Mouse (Mus musculus) E14TG2a.4 (cell line): Measurements from ENCODE around the gene Scamp5.

Experiments
- H3K27me3 ChIP-seq: 2 replicates; pipeline ENCODE4 v1.6.1; 2014; ENCODE audit warnings: low read length, control low read depth; ENCODE audit not compliant: insufficient read depth
- H3K36me3 ChIP-seq: 2 replicates; pipeline ENCODE4 v1.6.1; 2014; ENCODE audit warnings: low read length, control low read depth; ENCODE audit not compliant: insufficient read depth
- H3K4me1 ChIP-seq: replicated peaks from 2 replicates; pipeline ENCODE4 v1.6.1; 2014; ENCODE audit warnings: low read depth, low read length, control low read depth
- H3K4me3 ChIP-seq: replicated peaks from 2 replicates; pipeline ENCODE4 v1.5.1; 2014; ENCODE audit warnings: mild to moderate bottlenecking, low read length
- H3K9me3 ChIP-seq: 2 replicates; pipeline ENCODE4 v1.6.1; 2014; ENCODE audit warnings: low read length, control low read depth
- CTCF ChIP-seq: conservative IDR thresholded peaks from 2 replicates; pipeline ENCODE4 v1.5.1; 2014; ENCODE audit warnings: low read length
- NANOG ChIP-seq: IDR thresholded peaks from 2 replicates; pipeline ENCODE4 v1.6.1; 2014; ENCODE audit warnings: borderline replicate concordance, low read length, mixed read lengths
- POU5F1 ChIP-seq: IDR thresholded peaks from 2 replicates; pipeline ENCODE4 v1.6.1; 2014; ENCODE audit warnings: low read length, borderline replicate concordance

The Scamp5 gene

GRCm38 (mm10) chr9:57501861-57502260, 34.0 kb upstream of the Scamp5 start:
- H3K4me3 ChIP-seq: peak overlapping the region; percentile 88
- H3K4me1 ChIP-seq: peaks cover 92% of the 10 kb centered on the region
- H3K9me3 ChIP-seq: no peaks in the 10 kb centered on the region
- 0 out of 2 replicates have a peak, but pooled peaks cover 2% of the 10 kb centered on the region for H3K27me3 ChIP-seq
- no peak; the same call in 1 of the 2 replicates for TF ChIP-seq NANOG
- TF ChIP-seq POU5F1: no peak
- TF ChIP-seq CTCF: no peak
- peaks cover 23% of the 10 kb centered on the region for H3K36me3 ChIP-seq

- Histone ChIP-seq H3K36me3 (peaks cover 23% of the 10 kb centered on the region), H3K27me3 (0 out of 2 replicates have a peak, but pooled peaks cover 2% of the 10 kb centered on the region), H3K4me3 (peak overlapping the region; percentile 88), H3K9me3 (no peaks in the 10 kb centered on the region), H3K4me1 (peaks cover 93% of the 10 kb centered on the region)
- TF ChIP-seq NANOG (no peak), CTCF (no peak), POU5F1 (no peak)
These were observed 33.6 kb upstream of the Scamp5 start for GRCm38 (mm10) chr9:57501452-57501851.

GRCm38 (mm10) chr9:57498536-57498935, 30.7 kb upstream of the Scamp5 start:
- H3K36me3 ChIP-seq: peaks cover 17% of the 10 kb centered on the region; the same call in 1 of the 2 replicates
- no peak overlapping the region for H3K4me3 ChIP-seq
- 0 out of 2 replicates have a peak, but pooled peaks cover 2% of the 10 kb centered on the region for H3K27me3 ChIP-seq
- no peak for TF ChIP-seq POU5F1
- TF ChIP-seq CTCF: no peak
- no peak for TF ChIP-seq NANOG
- peaks cover 94% of the 10 kb centered on the region for H3K4me1 ChIP-seq
- peaks cover 6% of the 10 kb centered on the region; the same call in 1 of the 2 replicates for H3K9me3 ChIP-seq

- peaks cover 17% of the 10 kb centered on the region; the same call in 1 of the 2 replicates for H3K36me3 ChIP-seq
- H3K4me1 ChIP-seq: peaks cover 81% of the 10 kb centered on the region
- H3K9me3 ChIP-seq: peaks cover 6% of the 10 kb centered on the region; the same call in 1 of the 2 replicates
- no peak overlapping the region for H3K4me3 ChIP-seq
- H3K27me3 ChIP-seq: 0 out of 2 replicates have a peak, but pooled peaks cover 2% of the 10 kb centered on the region
- TF ChIP-seq CTCF: no peak
- no peak for TF ChIP-seq POU5F1
- no peak for TF ChIP-seq NANOG
These were observed 29.4 kb upstream of the Scamp5 start for GRCm38 (mm10) chr9:57497236-57497635.

- TF ChIP-seq POU5F1 (no peak), NANOG (no peak), CTCF (no peak)
- peaks cover 25% of the 10 kb centered on the region for H3K9me3 ChIP-seq
- H3K27me3 ChIP-seq: no peaks in the 10 kb centered on the region
- peaks cover 11% of the 10 kb centered on the region; the same call in 1 of the 2 replicates for H3K36me3 ChIP-seq
- H3K4me1 ChIP-seq: peaks cover 58% of the 10 kb centered on the region
- H3K4me3 ChIP-seq: no peak overlapping the region
These were observed 27.1 kb upstream of the Scamp5 start for GRCm38 (mm10) chr9:57494970-57495369.

- Histone ChIP-seq H3K27me3 (no peaks in the 10 kb centered on the region), H3K36me3 (0 out of 2 replicates have a peak, but pooled peaks cover 2% of the 10 kb centered on the region), H3K4me1 (peaks cover 44% of the 10 kb centered on the region), H3K4me3 (no peak overlapping the region), H3K9me3 (peaks cover 30% of the 10 kb centered on the region)
- TF ChIP-seq CTCF (no peak), POU5F1 (no peak), NANOG (no peak)
These were observed 25.7 kb upstream of the Scamp5 start for GRCm38 (mm10) chr9:57493532-57493931.

GRCm38 (mm10) chr9:57487807-57488206, 19.9 kb upstream of the Scamp5 start:
- H3K4me3 ChIP-seq: no peak overlapping the region
- H3K4me1 ChIP-seq: peaks cover 10% of the 10 kb centered on the region
- TF ChIP-seq NANOG (no peak), POU5F1 (no peak), CTCF (no peak)
- H3K27me3 ChIP-seq: no peaks in the 10 kb centered on the region
- no peaks in the 10 kb centered on the region for H3K36me3 ChIP-seq
- H3K9me3 ChIP-seq: peaks cover 29% of the 10 kb centered on the region

- no peak overlapping the region for H3K4me3 ChIP-seq
- peaks cover 20% of the 10 kb centered on the region for H3K9me3 ChIP-seq
- H3K36me3 ChIP-seq: no peaks in the 10 kb centered on the region
- H3K27me3 ChIP-seq: no peaks in the 10 kb centered on the region
- peaks cover 10% of the 10 kb centered on the region for H3K4me1 ChIP-seq
- TF ChIP-seq POU5F1 (no peak), NANOG (no peak), CTCF (peak; percentile 99)
These were observed 17.9 kb upstream of the Scamp5 start for GRCm38 (mm10) chr9:57485774-57486173.

GRCm38 (mm10) chr9:57468914-57469313, 1.1 kb upstream of the Scamp5 start:
- Histone ChIP-seq H3K27me3 (no peaks in the 10 kb centered on the region), H3K36me3 (peaks cover 15% of the 10 kb centered on the region), H3K9me3 (no peaks in the 10 kb centered on the region), H3K4me1 (peaks cover 48% of the 10 kb centered on the region), H3K4me3 (no peak overlapping the region)
- no peak for TF ChIP-seq POU5F1
- TF ChIP-seq NANOG: no peak
- TF ChIP-seq CTCF: no peak
